Mouse (Mus musculus) midbrain, embryonic 16.5 days (tissue): ENCODE measurements around the gene Ptprd. TPM values are rescaled to one million over a fixed set of nuclear protein-coding genes. Genes with fewer than 3 reads are reported as not detected.

ENCODE experiments used
- ATAC-seq: fragments of 200-750 bp; cut with Nextera tagmentation; 2 replicates; pipeline ENCODE4 v1.8.0; 2017; ENCODE audit warnings: moderate TSS enrichment
- H3K27ac ChIP-seq: fragments of 300-500 bp; sonication (generic); 2 replicates; pipeline ENCODE4 v1.5.1; 2014; ENCODE audit warnings: mild to moderate bottlenecking, low read length, mixed read lengths
- H3K27me3 ChIP-seq: fragments of 300-500 bp; sonication (generic); 2 replicates; pipeline ENCODE4 v1.6.1; 2014; ENCODE audit warnings: low read depth, low read length, mixed read lengths; ENCODE audit not compliant: control insufficient read depth, insufficient read depth
- H3K36me3 ChIP-seq: fragments of 300-500 bp; sonication (generic); 2 replicates; pipeline ENCODE4 v1.6.1; 2014; ENCODE audit warnings: mild to moderate bottlenecking, low read length, moderate library complexity, mixed read lengths; ENCODE audit not compliant: control insufficient read depth, insufficient read depth
- H3K4me1 ChIP-seq: fragments of 300-500 bp; sonication (generic); 2 replicates; pipeline ENCODE4 v1.6.1; 2014; ENCODE audit warnings: mild to moderate bottlenecking, low read length, mixed read lengths; ENCODE audit not compliant: control insufficient read depth, insufficient read depth
- H3K4me2 ChIP-seq: fragments of 300-500 bp; sonication (generic); 2 replicates; pipeline ENCODE4 v1.6.1; 2014; ENCODE audit warnings: mild to moderate bottlenecking, low read length, mixed read lengths
- H3K4me3 ChIP-seq: fragments of 300-500 bp; sonication (generic); 2 replicates; pipeline ENCODE4 v1.5.1; 2014; ENCODE audit warnings: low read depth, mild to moderate bottlenecking, low read length, moderate library complexity, mixed read lengths
- H3K9ac ChIP-seq: fragments of 300-500 bp; sonication (generic); 2 replicates; pipeline ENCODE4 v1.6.1; 2014; ENCODE audit warnings: low read depth, low read length, mixed read lengths
- H3K9me3 ChIP-seq: fragments of 300-500 bp; sonication (generic); replicated peaks from 2 replicates; pipeline ENCODE4 v1.6.1; 2014; ENCODE audit warnings: mild to moderate bottlenecking, low read length, mixed read lengths; ENCODE audit not compliant: control insufficient read depth, poor library complexity, severe bottlenecking
- WGBS: fragments of 180-500 bp; shearing (Covaris S2); extraction: QIAGEN DNeasy Blood & Tissue Kit; methylation state at CpG from one replicate; pipeline ENCODE4 v1.1.7; 2014; 5-methylcytosine and 5-hydroxymethylcytosine counted together
- polyA plus RNA-seq: library from polyadenylated mRNA; unstranded; fragments of >200 nt; fragmentation: Nextera tagmentation; extraction: Ambion mirVana; gene quantifications from 2 replicates; pipeline ENCODE4 v1.2.1, GENCODE M21; 2015

Gene Ptprd
- polyA plus RNA-seq, 1 experiment from 2014 or later = 90.7 TPM

DNA sequence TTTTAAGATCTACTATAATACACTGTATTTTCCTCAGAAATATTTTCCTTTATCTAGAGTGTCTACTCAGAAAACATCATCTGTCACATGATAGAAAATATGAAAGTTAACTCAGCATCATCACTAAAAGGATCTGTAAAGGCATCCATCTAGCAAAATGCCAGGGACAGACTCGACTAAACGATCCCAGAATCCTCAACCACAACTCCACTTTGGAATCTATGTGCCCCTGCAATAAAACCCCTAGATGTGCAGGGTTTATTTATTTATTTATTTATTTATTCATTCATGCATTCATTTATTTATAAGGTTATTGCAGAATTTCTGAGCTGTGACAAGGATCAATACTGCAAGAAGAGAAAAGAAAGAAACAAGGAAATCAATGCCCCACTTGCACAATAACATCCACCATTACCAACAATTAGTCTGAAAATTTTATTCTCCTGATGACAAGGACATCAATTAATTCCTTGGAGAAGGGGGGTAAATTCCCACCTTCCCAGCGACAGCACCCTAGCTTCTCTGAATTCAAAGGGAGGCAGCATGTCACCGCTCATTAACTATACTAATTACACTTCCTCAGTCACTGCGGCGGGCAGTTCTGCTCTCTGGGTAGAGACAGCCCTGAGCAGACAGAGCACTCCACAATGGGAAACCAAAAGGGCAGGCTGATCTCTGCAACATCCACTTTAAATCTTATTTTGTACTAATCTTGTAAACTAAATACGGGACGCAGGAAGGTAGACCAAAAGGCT is 2186.0 kb downstream of the Ptprd start:
- 59% methylated on average over 8 of the region's 8 CpGs for WGBS
- no peaks in the 10 kb centered on the region for H3K4me1 ChIP-seq
- ATAC-seq = peak; percentile 80; the same call in 1 of the 2 replicates
- no peak overlapping the region for H3K4me2 ChIP-seq
- no peak overlapping the region for H3K4me3 ChIP-seq
- H3K27me3 ChIP-seq = no peaks in the 10 kb centered on the region
- no peaks in the 10 kb centered on the region for H3K9me3 ChIP-seq
- H3K9ac ChIP-seq = no peak overlapping the region
- no peak overlapping the region for H3K27ac ChIP-seq
- H3K36me3 ChIP-seq = no peaks in the 10 kb centered on the region

DNA sequence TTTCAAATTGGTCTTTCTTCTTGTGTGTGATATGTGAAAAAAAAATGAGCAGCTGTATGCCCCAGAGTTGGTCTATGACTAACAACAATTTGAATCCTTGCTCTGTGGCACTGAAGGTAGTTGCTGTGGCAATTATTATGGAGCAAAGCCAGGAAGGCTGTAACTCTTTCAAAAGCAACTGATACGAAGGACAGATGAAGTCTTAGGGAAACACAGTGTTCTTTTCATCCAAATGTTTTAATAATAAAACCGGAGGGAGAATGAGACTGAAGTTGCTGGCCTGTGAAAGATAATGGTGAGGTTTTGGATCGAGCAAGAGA is 2187.3 kb downstream of the Ptprd start:
- no peaks in the 10 kb centered on the region for H3K4me1 ChIP-seq
- no peaks in the 10 kb centered on the region for H3K36me3 ChIP-seq
- H3K4me2 ChIP-seq = no peak overlapping the region
- H3K27me3 ChIP-seq = no peaks in the 10 kb centered on the region
- no peak for ATAC-seq
- no peak overlapping the region for H3K9ac ChIP-seq
- H3K4me3 ChIP-seq = no peak overlapping the region
- no peaks in the 10 kb centered on the region for H3K9me3 ChIP-seq
- H3K27ac ChIP-seq = no peak overlapping the region
- WGBS = 53% methylated on average over 3 of the region's 3 CpGs

DNA sequence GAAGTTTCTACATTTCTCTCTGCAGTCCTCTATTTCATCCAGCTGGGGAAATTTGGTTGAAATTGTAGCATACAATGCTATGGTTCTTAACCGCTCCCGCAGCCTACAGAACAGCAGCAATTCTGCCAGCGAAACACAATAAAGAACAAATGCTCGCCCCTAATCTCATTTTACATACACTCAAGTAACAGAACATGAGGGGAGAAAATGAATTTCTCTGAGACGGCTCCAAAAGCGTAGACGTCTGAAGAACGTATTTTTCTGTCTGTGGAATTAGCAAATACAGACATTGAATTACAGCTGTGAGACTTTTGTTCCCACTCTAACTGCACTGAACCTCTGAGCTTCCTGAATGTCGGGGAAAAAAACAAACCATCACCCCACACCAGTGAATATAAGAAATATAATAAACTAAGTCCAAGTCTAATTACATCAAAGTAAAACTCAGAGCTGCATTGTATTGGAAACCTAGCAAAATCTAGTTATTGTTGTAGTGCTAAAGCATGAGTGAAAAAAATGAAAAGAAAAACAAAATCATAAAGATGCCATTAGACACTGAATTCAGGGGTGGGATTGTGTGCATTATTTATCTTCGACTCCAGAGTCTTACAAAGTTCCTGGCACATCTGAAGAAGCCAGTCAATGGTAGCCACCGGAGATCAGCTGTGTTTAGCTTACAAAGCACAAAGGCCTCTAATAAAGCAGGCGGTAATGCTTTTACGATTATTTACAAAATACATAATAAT is 2187.8 kb downstream of the Ptprd start:
- no peak overlapping the region for H3K4me2 ChIP-seq
- 31% methylated on average over 13 of the region's 13 CpGs for WGBS
- H3K4me3 ChIP-seq = no peak overlapping the region
- H3K36me3 ChIP-seq = no peaks in the 10 kb centered on the region
- H3K27me3 ChIP-seq = no peaks in the 10 kb centered on the region
- H3K4me1 ChIP-seq = no peaks in the 10 kb centered on the region
- no peaks in the 10 kb centered on the region for H3K9me3 ChIP-seq
- no peak overlapping the region for H3K9ac ChIP-seq
- H3K27ac ChIP-seq = no peak overlapping the region
- no peak for ATAC-seq

DNA sequence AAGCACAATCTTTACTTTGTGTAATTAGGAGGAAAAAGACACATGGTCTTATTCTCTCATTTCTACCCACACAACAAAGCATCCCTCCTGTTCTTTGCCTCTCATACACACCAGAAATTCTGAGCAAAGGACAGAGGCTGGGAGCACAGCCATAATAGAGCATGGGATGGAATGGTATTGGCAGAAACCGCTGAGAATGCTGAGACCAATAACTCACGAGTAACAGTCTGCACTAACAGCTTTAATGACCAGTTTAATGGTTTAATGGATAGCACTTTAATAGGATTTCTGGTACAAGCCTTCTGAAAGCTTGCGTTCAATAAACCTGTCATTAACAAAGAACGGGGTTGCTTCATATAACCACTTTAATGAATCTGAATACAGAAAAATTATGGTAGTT is 2190.1 kb downstream of the Ptprd start:
- H3K27ac ChIP-seq = no peak overlapping the region
- no peaks in the 10 kb centered on the region for H3K36me3 ChIP-seq
- H3K27me3 ChIP-seq = no peaks in the 10 kb centered on the region
- H3K9me3 ChIP-seq = no peaks in the 10 kb centered on the region
- ATAC-seq = no peak
- H3K4me1 ChIP-seq = no peaks in the 10 kb centered on the region
- H3K9ac ChIP-seq = no peak overlapping the region
- WGBS = 68% methylated on average over 4 of the region's 4 CpGs
- H3K4me3 ChIP-seq = no peak overlapping the region
- no peak overlapping the region for H3K4me2 ChIP-seq

DNA sequence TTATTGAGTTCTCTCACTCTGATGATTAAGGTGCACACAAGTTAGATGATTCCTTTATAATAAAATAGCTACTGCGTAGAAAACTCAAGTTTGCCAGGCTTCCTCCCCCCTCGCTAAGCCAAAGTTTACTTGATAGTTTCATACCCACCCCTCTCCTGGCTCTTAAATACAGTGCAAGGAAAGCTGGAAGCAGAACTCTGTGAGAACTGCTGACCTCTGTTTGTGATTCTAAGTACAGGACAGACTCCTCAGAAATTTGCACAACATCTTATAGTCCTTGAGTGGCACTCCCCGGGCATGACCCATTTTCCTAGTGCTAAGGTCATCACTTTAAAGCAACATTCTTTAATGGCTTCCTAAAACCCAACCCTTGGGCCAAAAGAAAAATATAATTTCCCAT is 2196.7 kb downstream of the Ptprd start:
- no peak overlapping the region for H3K4me2 ChIP-seq
- H3K4me1 ChIP-seq = no peaks in the 10 kb centered on the region
- H3K4me3 ChIP-seq = no peak overlapping the region
- H3K9me3 ChIP-seq = no peaks in the 10 kb centered on the region
- no peak overlapping the region for H3K9ac ChIP-seq
- H3K36me3 ChIP-seq = no peaks in the 10 kb centered on the region
- no peak for ATAC-seq
- no peaks in the 10 kb centered on the region for H3K27me3 ChIP-seq
- 84% methylated on average over 3 of the region's 3 CpGs for WGBS
- H3K27ac ChIP-seq = no peak overlapping the region

DNA sequence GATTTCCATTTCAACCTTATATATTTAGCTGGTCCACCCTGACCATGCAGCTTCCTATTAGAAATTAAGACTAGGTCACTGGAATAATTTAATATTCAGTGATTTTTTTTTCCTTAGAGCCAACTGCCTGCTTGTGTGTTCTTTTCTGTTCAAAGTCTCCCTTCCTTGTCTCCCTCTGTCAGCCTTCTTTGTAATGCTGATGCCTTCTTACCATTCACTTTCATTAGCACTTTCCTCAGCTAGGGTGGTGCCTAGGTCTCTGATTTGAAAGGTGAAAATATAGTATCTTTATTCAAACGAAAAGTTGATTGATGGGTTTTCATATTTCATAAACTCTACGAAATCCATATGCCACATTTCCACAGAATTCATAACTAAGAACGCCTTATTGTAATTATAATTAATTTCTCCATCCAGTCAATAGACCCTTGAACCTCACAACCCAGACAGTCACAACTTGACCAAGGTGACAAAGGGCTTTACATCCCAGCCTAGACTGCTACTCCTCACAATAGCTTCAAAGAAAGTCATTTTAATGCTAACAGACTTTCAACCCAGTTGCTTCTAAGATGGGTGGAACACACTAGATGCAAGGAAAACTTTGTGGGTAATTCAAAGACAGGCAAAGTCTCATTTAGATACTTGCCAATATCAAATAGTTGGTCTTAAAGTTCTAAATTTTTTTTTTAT is 2197.5 kb downstream of the Ptprd start:
- no peaks in the 10 kb centered on the region for H3K36me3 ChIP-seq
- WGBS = 40% methylated on average over 3 of the region's 3 CpGs
- H3K9me3 ChIP-seq = no peaks in the 10 kb centered on the region
- no peak overlapping the region for H3K4me2 ChIP-seq
- H3K27me3 ChIP-seq = no peaks in the 10 kb centered on the region
- H3K27ac ChIP-seq = no peak overlapping the region
- no peak overlapping the region for H3K4me3 ChIP-seq
- no peaks in the 10 kb centered on the region for H3K4me1 ChIP-seq
- no peak for ATAC-seq
- H3K9ac ChIP-seq = no peak overlapping the region

DNA sequence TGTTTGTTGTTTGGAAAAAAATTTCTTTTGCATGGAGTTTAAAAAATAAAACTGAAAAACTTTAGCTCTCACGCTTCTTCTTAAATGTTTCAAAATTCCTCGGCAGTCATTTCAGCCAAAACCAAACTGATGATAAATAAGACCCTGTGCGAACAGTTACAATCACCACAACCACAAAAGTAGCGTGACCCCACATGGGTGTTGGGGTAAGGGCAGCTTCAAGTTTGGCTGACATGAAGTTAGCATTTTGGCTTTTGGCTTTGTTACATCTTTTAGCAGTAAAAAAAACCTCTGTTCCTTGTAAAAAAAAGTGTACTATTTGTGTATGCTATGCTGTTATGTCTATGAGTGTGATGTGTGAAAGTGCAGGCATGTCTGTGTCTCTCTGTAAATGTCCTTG is 2203.2 kb downstream of the Ptprd start:
- H3K36me3 ChIP-seq = no peaks in the 10 kb centered on the region
- ATAC-seq = no peak
- H3K4me1 ChIP-seq = no peaks in the 10 kb centered on the region
- no peak overlapping the region for H3K4me3 ChIP-seq
- H3K9me3 ChIP-seq = no peaks in the 10 kb centered on the region
- 92% methylated on average over 4 of the region's 4 CpGs for WGBS
- H3K4me2 ChIP-seq = no peak overlapping the region
- no peak overlapping the region for H3K9ac ChIP-seq
- no peak overlapping the region for H3K27ac ChIP-seq
- no peaks in the 10 kb centered on the region for H3K27me3 ChIP-seq

DNA sequence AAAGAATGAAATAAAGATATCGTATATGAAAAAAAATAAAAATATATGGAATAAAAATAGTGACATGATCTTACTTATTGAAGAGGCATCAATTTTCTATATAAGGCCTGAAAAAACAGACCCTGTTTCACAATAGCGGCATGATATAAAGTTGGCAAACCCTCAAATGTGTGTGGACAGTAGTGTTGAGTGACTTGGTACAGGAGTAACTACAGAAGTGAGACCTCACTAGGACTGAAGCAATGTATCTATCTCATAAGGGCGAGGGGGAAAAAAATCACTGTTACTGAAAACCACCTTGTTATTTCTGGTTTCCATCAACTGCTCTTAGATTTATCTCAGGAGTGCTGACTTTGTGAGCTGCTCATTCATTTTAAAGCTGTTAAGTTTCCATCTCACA is 2204.5 kb downstream of the Ptprd start:
- 92% methylated on average over 3 of the region's 3 CpGs for WGBS
- no peak overlapping the region for H3K27ac ChIP-seq
- H3K4me1 ChIP-seq = no peaks in the 10 kb centered on the region

DNA sequence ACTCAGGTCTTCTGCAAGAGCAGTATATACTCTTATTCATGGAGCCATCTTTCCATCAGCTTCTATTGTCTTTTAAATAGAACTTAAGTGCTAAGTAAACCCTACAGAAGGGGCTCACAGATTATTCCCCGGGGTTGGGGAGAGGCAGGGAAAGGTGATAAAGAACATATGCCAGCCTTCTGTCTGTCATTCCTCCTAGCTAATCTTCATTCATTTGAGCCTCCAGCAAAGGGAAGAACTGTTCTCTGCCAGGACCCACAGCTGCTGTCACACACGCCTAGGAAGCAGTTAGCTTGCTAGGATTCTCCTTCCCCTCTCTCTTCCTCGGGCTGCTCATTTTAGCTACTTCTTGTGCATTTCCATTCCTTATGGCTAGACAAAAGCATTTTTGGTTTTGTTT is 2205.0 kb downstream of the Ptprd start:
- Histone ChIP-seq H3K9me3 (no peaks in the 10 kb centered on the region), H3K4me2 (no peak overlapping the region), H3K4me1 (no peaks in the 10 kb centered on the region), H3K27me3 (no peaks in the 10 kb centered on the region), H3K36me3 (no peaks in the 10 kb centered on the region), H3K4me3 (no peak overlapping the region), H3K9ac (no peak overlapping the region), H3K27ac (no peak overlapping the region)
- 0 out of 2 replicates have a peak, but pooled peaks have one; percentile 14 for ATAC-seq
- WGBS = 43% methylated on average over 3 of the region's 3 CpGs

More for the DNA sequence above, 2204.5 kb downstream of the Ptprd start:
- H3K36me3 ChIP-seq = no peaks in the 10 kb centered on the region
- H3K9me3 ChIP-seq = no peaks in the 10 kb centered on the region
- H3K4me3 ChIP-seq = no peak overlapping the region
- H3K4me2 ChIP-seq = no peak overlapping the region
- H3K27me3 ChIP-seq = no peaks in the 10 kb centered on the region
- ATAC-seq = no peak
- H3K9ac ChIP-seq = no peak overlapping the region
